Mouse (Mus musculus): ENCODE results near the gene Snai3.

DNA sequence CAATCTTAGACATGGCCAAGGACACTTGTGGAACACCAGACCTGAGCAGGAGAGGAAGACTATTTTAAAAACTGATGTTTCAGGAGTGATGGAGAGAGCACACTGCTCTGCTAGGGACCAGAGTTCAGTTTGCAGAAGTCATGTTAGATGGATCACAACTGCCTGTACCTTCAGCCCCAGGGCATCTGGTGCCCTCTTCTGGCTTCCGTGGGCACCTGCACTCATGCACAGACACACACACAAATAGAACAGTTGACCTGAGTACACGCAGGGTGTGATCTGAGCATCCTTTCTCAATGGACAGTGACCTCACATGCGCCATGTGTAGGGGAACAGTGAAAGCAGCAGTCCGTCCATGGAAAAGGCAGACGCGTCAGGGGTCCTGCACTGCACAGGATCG is 23.3 kb upstream of the Snai3 start:
- TF ChIP-seq CTCF (IDR thresholded peaks at IDR 0.05; ENCODE audit: low read depth), result peak; percentile 11; the same call in 1 of the 2 replicates
- TF ChIP-seq EP300 (IDR thresholded peaks at IDR 0.05; ENCODE audit: low read depth), result no peak
